Mouse (Mus musculus) neural tube, embryonic 13.5 days (tissue): ENCODE data around the gene Col28a1. TPM values are rescaled to one million over a fixed set of nuclear protein-coding genes. Genes with fewer than 3 reads are reported as not detected.
A peak's percentile ranks its signal among the peaks of the same experiment; 100 is the strongest.
"Not testable (repeated sequence)": the region's sequence is repeated elsewhere in the genome, so short reads cannot be mapped to it uniquely, and the experiment has no call there.

Experiments
- ATAC-seq: fragments of 200-750 bp; cut with Nextera tagmentation; 2 replicates; pipeline ENCODE4 v1.8.0; 2017; ENCODE audit warnings: low read depth, mild to moderate bottlenecking, moderate TSS enrichment, moderate library complexity
- H3K27ac ChIP-seq: fragments of 300-500 bp; sonication (generic); replicated peaks from 2 replicates; pipeline ENCODE4 v1.5.1; 2015; ENCODE audit warnings: moderate library complexity, mild to moderate bottlenecking, inconsistent platforms
- H3K27me3 ChIP-seq: fragments of 300-500 bp; sonication (generic); 2 replicates; pipeline ENCODE4 v1.6.1; 2015; ENCODE audit warnings: mild to moderate bottlenecking, inconsistent platforms
- H3K36me3 ChIP-seq: fragments of 300-500 bp; sonication (generic); 2 replicates; pipeline ENCODE4 v1.6.1; 2015; ENCODE audit warnings: mild to moderate bottlenecking, inconsistent platforms
- H3K4me1 ChIP-seq: fragments of 300-500 bp; sonication (generic); replicated peaks from 2 replicates; pipeline ENCODE4 v1.6.1; 2015; ENCODE audit warnings: inconsistent platforms
- H3K4me2 ChIP-seq: fragments of 300-500 bp; sonication (generic); 2 replicates; pipeline ENCODE4 v1.6.1; 2015; ENCODE audit warnings: inconsistent platforms, mild to moderate bottlenecking, moderate library complexity
- H3K4me3 ChIP-seq: fragments of 300-500 bp; sonication (generic); 2 replicates; pipeline ENCODE4 v1.5.1; 2015; ENCODE audit warnings: mild to moderate bottlenecking, inconsistent platforms
- H3K9ac ChIP-seq: fragments of 300-500 bp; sonication (generic); 2 replicates; pipeline ENCODE4 v1.6.1; 2015; ENCODE audit warnings: moderate library complexity, mild to moderate bottlenecking, inconsistent platforms
- H3K9me3 ChIP-seq: fragments of 300-500 bp; sonication (generic); 2 replicates; pipeline ENCODE4 v1.6.1; 2016; ENCODE audit warnings: inconsistent platforms
- WGBS: fragments of 180-500 bp; shearing (Covaris S2); methylation state at CpG from one replicate; pipeline ENCODE4 v1.1.7; 2015; 5-methylcytosine and 5-hydroxymethylcytosine counted together
- polyA plus RNA-seq: library from polyadenylated mRNA; unstranded; fragments of >200 nt; fragmentation: Nextera tagmentation; extraction: Ambion mirVana; gene quantifications from 2 replicates; pipeline ENCODE4 v1.2.1, GENCODE M21; 2015

Col28a1 gene
- polyA plus RNA-seq, 1 experiment from 2014 or later: 7.4 TPM

DNA sequence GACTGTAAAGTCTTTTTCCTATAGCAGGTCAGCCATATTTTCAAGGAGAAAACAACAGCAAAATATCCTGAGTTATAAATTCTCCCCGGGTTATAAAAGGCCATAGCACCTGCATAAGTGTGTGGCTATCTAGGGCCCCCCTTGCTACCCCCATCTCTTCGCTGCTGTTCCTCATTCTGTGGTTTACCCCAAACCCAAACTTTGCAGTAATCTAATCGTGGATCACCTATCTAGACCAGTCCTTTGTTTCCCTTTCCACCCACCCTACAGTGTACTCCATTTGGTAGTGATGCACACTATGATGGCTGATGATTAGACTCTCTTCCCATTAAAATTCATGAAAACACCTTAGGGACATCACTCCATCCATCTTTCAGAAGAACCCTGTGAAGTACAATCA is 125.3 kb downstream of the Col28a1 start:
- Histone ChIP-seq H3K9me3 (no peaks in the 10 kb centered on the region), H3K27me3 (no peaks in the 10 kb centered on the region), H3K4me1 (no peaks in the 10 kb centered on the region), H3K27ac (no peak overlapping the region), H3K4me2 (no peak overlapping the region), H3K4me3 (no peak overlapping the region), H3K9ac (no peak overlapping the region), H3K36me3 (no peaks in the 10 kb centered on the region)
- no peak for ATAC-seq
- WGBS: 82% methylated on average over 3 of the region's 3 CpGs

DNA sequence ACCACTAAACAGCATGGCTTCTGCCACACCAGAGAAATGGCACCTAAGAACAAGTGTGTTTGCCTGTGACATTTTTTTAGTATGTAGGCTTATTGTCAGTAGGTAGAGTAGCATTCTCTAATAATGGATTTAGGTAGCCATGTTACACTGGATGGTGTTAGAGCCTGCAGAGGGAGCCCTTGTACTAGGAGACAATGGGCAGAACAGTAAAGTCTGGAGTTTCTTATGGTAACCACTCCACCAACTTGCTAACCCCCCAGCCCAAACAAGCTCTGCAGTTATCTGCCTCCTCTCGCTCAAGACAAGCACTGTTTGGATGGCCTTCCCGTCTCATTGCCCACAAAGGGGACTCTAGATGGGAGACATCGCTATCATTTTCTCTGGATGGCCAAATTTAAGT is 126.2 kb downstream of the Col28a1 start:
- Histone ChIP-seq H3K27me3 (no peaks in the 10 kb centered on the region), H3K4me1 (no peaks in the 10 kb centered on the region), H3K4me3 (no peak overlapping the region), H3K27ac (no peak overlapping the region), H3K4me2 (no peak overlapping the region), H3K9ac (no peak overlapping the region), H3K36me3 (no peaks in the 10 kb centered on the region), H3K9me3 (no peaks in the 10 kb centered on the region)
- 55% methylated on average over 3 of the region's 3 CpGs for WGBS
- ATAC-seq: no peak

DNA sequence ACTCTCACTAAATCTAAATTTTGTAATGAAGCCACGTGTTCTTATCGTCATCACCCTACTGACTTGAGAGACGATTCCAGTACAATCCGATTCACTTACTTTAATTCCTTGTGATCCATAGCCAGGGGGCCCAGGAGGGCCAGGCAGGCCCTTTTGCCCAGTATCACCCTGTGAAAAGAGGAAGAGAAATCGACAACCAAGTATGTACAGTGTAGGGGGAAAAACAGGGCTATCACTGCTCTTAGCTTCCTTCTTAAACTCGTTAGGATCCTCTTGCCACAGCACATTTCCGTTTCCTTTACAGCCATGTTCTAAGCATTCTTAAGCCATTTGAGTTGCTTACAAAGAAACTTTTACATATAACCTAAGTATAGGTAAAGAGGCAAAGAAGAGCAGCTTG is 133.2 kb downstream of the Col28a1 start:
- no peaks in the 10 kb centered on the region for H3K36me3 ChIP-seq
- H3K9ac ChIP-seq: no peak overlapping the region
- no peak overlapping the region for H3K27ac ChIP-seq
- no peaks in the 10 kb centered on the region for H3K4me1 ChIP-seq
- H3K4me2 ChIP-seq: no peak overlapping the region
- no peaks in the 10 kb centered on the region for H3K27me3 ChIP-seq
- no peak overlapping the region for H3K4me3 ChIP-seq
- WGBS: 88% methylated on average over 7 of the region's 7 CpGs
- H3K9me3 ChIP-seq: no peaks in the 10 kb centered on the region
- ATAC-seq: no peak

DNA sequence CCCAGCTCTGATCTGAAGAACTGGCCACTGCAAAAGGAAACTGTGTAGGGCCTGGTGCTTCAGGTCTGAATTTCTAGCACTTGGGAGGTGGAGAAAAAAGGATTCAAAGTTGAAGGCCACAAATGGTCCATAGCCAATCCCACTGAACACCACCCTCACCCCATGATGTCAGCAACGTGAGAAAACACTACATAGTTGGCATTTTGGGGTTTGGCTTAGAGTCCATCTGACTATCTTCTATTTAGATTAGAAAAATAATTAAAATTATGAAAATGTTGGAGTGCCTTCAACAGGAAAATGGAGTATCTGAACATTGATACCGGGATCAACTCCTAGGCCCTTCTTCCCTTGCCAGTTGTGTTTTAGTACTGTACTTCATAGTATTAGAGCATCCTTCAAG is 144.2 kb downstream of the Col28a1 start:
- Histone ChIP-seq H3K27ac (no peak overlapping the region), H3K36me3 (no peaks in the 10 kb centered on the region), H3K4me3 (no peak overlapping the region), H3K9ac (no peak overlapping the region), H3K9me3 (no peaks in the 10 kb centered on the region), H3K4me1 (no peaks in the 10 kb centered on the region), H3K4me2 (no peak overlapping the region), H3K27me3 (no peaks in the 10 kb centered on the region)
- 86% methylated on average over 2 of the region's 2 CpGs for WGBS
- no peak for ATAC-seq

DNA sequence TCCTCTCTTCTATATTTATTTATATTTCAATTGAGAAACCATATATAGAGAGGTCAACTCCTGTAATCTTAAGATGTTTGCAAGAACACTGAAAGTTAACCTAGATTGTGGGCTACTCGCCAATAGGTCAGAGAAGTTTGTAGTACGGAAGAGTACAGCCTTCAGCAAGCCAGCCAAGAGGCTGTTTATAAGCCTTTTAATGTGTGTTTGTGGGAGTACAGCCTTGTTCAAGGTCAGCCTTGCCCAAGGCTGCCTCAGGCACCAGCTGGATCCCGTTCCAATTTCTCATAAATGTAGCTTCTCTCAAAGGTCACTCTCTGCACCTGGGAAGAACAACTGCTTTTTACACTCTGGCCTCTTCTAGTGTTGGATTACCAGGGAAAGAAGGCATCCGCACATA is 146.0 kb downstream of the Col28a1 start:
- Histone ChIP-seq H3K4me1 (no peaks in the 10 kb centered on the region), H3K27ac (no peak overlapping the region), H3K27me3 (no peaks in the 10 kb centered on the region), H3K9ac (no peak overlapping the region), H3K4me3 (no peak overlapping the region), H3K36me3 (no peaks in the 10 kb centered on the region), H3K9me3 (no peaks in the 10 kb centered on the region), H3K4me2 (no peak overlapping the region)
- ATAC-seq: no peak
- 84% methylated on average over 4 of the region's 4 CpGs for WGBS

DNA sequence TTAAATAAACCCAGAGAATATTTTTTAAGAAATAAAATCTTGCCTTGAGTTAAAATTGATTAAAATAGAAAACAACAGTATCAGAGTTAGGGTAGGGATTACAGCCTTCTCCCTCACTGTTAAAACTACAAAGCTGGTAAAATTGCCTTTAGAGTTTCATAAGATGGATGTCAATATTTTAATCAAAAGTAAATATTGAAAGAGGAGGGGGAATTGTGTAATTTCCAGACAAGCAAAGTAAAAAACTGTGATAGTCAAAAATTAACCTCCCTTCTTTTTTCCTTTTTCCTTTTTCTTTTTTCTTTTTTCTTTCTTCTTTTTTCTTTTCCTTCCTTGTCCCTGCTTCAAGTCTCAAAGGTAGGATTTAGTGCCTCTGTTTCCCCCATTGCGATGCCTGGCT is 146.6 kb downstream of the Col28a1 start:
- no peaks in the 10 kb centered on the region for H3K4me1 ChIP-seq
- WGBS: 90% methylated on average over 1 of the region's 1 CpGs
- no peak for ATAC-seq

DNA sequence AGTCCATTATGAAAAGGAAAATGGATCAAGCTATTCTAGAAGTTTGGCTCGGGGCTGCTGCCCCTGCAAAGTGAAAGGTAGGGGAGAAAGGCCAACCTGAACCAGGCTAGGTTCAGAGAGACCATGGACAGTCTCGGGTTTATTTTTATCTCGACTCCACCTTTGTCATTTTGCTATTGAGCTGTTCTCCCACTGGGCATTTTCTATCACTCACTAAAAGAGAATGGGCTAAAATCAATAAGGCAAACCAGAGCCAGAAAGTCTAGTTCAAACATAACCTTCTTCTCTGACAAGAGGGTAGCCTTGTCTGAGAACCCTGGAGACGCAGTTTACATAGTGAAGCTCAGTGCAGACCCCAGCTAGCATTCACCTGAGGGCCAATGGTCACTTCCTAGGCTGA is 163.7 kb downstream of the Col28a1 start:
- Histone ChIP-seq H3K4me3 (no peak overlapping the region), H3K9ac (no peak overlapping the region), H3K4me2 (no peak overlapping the region), H3K27ac (no peak overlapping the region), H3K4me1 (no peaks in the 10 kb centered on the region), H3K9me3 (no peaks in the 10 kb centered on the region), H3K36me3 (no peaks in the 10 kb centered on the region), H3K27me3 (no peaks in the 10 kb centered on the region)
- ATAC-seq: no peak
- 76% methylated on average over 4 of the region's 4 CpGs for WGBS

More for the DNA sequence above, 146.6 kb downstream of the Col28a1 start:
- H3K9ac ChIP-seq: no peak overlapping the region
- H3K9me3 ChIP-seq: no peaks in the 10 kb centered on the region
- no peaks in the 10 kb centered on the region for H3K36me3 ChIP-seq
- H3K4me3 ChIP-seq: no peak overlapping the region
- no peaks in the 10 kb centered on the region for H3K27me3 ChIP-seq
- no peak overlapping the region for H3K4me2 ChIP-seq
- H3K27ac ChIP-seq: no peak overlapping the region

DNA sequence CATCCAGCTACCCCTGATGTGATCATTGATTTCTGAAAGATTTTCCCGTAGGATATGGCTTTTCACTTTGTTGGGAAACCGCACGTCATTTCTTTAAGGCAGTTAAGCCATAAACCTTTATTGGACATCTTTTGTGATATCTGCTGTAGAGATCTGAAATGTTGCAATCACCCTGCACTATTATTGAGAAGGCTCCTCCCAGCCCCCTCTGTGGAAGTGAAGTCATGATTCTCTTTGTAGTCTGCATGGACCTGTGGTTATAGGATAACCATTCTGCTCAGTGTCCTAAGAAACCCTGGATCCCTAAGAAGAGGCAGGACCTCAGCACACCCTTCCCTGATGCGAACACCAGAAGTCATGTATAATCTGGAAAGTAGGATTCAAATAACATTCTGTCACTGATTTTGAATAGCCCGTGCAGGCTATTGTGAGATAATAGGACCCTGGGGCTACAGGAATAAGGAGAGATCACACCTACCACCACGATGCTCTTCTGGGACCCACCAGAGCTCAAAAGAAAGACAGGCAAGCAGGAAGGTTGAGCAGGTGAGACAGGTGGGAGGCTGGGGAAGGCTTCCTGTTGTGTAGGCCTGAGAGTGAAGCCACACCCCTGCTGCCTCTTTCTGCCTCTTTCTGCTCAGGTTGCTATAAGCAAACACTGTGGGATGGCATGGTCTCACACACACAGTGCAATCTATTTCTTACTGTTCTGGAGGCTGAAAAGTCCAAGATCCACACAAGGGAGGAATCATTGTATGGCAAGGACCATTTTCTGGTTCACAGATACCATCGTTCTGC is 166.9 kb downstream of the Col28a1 start:
- ATAC-seq: no peak
- H3K36me3 ChIP-seq: no peaks in the 10 kb centered on the region
- H3K9me3 ChIP-seq: no peaks in the 10 kb centered on the region
- H3K4me3 ChIP-seq: no peak overlapping the region
- H3K4me1 ChIP-seq: no peaks in the 10 kb centered on the region
- no peak overlapping the region for H3K9ac ChIP-seq
- WGBS: 83% methylated on average over 7 of the region's 7 CpGs
- H3K4me2 ChIP-seq: no peak overlapping the region
- H3K27ac ChIP-seq: no peak overlapping the region
- no peaks in the 10 kb centered on the region for H3K27me3 ChIP-seq

DNA sequence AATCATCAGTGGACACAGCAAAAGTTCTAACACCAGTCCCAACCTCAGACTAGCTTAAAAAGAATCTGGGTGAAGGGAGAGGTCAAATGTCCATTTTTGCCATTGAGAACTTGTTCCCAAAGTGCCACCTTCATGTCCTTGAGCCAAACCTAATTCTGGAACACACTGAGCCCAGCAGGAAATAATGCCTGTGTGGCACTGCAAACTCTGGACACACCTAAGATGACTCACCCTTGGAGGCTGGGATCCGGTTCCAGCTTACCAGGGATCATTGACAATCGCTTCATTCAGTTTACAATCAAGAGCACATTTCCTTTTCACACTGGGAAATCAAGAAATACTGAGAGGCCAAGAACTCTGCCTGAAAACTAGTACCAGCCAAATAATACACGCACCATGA is 168.9 kb downstream of the Col28a1 start:
- H3K27me3 ChIP-seq: no peaks in the 10 kb centered on the region
- no peak overlapping the region for H3K4me3 ChIP-seq
- H3K27ac ChIP-seq: no peak overlapping the region
- 92% methylated on average over 3 of the region's 3 CpGs for WGBS
- no peak for ATAC-seq
- no peak overlapping the region for H3K9ac ChIP-seq
- H3K4me2 ChIP-seq: no peak overlapping the region
- H3K9me3 ChIP-seq: no peaks in the 10 kb centered on the region
- H3K36me3 ChIP-seq: no peaks in the 10 kb centered on the region
- H3K4me1 ChIP-seq: no peaks in the 10 kb centered on the region

DNA sequence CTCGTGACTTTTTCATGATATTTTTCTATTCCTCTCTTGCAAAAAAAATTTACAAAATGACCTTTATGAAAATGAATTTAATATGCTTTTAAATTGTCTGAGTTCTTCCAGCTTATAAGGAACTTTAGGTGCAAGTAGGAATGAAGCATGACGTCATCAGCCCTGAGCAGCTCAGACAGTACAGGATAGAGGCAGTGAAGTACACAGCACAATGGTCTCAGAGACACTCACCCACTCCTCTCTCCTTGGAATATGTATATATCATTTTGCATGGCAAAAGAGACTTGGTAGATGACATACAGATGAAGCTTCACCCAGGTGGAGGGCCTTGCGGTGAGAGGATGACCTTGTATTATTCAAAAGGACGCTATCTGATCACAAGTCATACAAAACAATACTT is 197.7 kb downstream of the Col28a1 start:
- WGBS: 86% methylated on average over 4 of the region's 4 CpGs

DNA sequence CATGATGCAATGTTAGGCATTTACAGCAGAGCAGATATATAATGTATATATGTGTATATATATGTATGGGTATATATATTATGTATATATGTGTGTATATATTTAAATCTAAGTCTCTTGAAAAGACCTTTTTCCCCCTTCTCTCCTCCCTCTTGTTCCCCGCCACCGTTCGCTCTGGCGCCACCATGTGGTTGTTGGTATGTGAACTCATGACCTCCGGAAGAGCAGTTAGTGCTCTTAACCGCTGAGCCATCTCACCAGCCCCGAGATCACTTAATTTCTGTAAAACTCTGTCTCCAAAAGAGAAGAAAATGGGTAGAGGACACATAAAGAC is 208.8 kb downstream of the Col28a1 start:
- Histone ChIP-seq H3K9me3 (no peaks in the 10 kb centered on the region), H3K4me2 (peak overlapping the region; percentile 40), H3K4me3 (peak overlapping the region; percentile 22; the same call in 1 of the 2 replicates), H3K4me1 (no peaks in the 10 kb centered on the region), H3K27ac (no peak overlapping the region), H3K36me3 (no peaks in the 10 kb centered on the region), H3K9ac (no peak overlapping the region), H3K27me3 (no peaks in the 10 kb centered on the region)
- WGBS: 43% methylated on average over 7 of the region's 7 CpGs
- ATAC-seq: 0 out of 2 replicates have a peak, but pooled peaks have one; percentile 53

More for the DNA sequence above, 197.7 kb downstream of the Col28a1 start:
- no peak overlapping the region for H3K9ac ChIP-seq
- no peaks in the 10 kb centered on the region for H3K36me3 ChIP-seq
- no peak for ATAC-seq
- no peaks in the 10 kb centered on the region for H3K4me1 ChIP-seq
- no peak overlapping the region for H3K4me2 ChIP-seq
- no peaks in the 10 kb centered on the region for H3K27me3 ChIP-seq
- no peak overlapping the region for H3K27ac ChIP-seq
- no peaks in the 10 kb centered on the region for H3K9me3 ChIP-seq
- no peak overlapping the region for H3K4me3 ChIP-seq

DNA sequence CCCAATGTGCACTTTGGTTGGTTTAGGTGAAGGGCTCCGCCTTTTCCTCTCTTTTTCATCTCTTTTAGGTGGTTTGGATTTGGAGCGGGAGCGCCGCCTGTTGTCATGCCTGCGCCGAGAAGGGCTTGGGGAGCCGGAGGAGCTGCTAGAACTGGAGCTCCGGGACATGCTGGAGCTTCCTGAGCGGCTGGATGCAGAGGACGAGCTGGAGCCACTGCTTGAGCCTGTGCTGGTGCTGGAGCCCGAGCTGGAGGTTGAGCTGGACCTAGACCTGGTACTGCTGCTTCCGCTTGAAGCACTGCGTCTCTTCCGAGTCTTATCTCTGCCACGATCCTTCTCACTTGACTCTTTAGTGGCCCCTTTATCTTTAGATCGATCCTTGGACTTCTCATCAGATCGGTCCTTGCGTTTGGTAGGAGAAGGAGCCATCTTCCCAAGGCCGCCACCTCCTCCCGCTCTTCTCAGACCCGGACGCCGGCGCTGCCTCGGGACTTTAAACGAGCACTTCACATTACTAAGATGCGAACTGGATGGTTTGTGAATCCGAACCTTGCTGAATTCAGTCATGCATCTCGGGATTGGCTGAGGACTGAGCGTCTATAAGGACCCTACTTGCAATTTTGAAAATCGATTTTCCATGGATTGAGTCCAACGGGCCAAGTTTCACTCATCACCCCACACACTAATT is 209.3 kb downstream of the Col28a1 start:
- H3K9me3 ChIP-seq, H3K9ac ChIP-seq: not testable (repeated sequence)
- peak; percentile 61; the same call in 1 of the 2 replicates for ATAC-seq

More for the DNA sequence above, 209.3 kb downstream of the Col28a1 start:
- not testable (repeated sequence) for H3K36me3 ChIP-seq, H3K27ac ChIP-seq, H3K27me3 ChIP-seq, H3K4me1 ChIP-seq
- Histone ChIP-seq H3K4me3 (peak overlapping the region; percentile 22), H3K4me2 (peak overlapping the region; percentile 40)
- WGBS: 66% methylated on average over 32 of the region's 32 CpGs
